Mouse (Mus musculus) adrenal gland (tissue): ENCODE measurements around the gene Scamp3.
"Not testable (repeated sequence)": the region's sequence is repeated elsewhere in the genome, so short reads cannot be mapped to it uniquely, and the experiment has no call there.

ENCODE experiments used
- intact Hi-C: fragments of 180-260 bp; cut with DNase I; formaldehyde crosslinking; loops from one replicate; pipeline ENCODE4 v1.15.1; 2025

The Scamp3 gene

DNA sequence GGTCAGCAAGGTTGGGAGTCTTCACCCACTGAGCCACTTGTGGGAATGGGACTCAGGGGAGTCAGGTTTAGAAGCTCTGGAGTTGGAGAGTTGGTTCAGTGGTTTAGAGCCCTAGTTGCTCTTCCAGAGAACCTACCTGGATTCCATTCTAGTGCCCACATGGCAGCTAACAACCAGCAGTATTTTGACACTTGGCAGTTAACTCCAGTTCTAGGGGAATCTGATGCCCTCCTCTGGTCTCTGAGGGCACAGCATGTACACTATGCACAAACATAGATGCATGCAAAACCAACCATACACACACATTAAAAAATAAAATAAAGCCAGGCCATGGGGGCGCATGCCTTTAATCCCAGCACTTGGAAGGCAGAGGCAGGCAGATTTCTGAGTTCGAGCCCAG, 16.6 kb downstream of the Scamp3 start:
- intact Hi-C loops: no loop called here

DNA sequence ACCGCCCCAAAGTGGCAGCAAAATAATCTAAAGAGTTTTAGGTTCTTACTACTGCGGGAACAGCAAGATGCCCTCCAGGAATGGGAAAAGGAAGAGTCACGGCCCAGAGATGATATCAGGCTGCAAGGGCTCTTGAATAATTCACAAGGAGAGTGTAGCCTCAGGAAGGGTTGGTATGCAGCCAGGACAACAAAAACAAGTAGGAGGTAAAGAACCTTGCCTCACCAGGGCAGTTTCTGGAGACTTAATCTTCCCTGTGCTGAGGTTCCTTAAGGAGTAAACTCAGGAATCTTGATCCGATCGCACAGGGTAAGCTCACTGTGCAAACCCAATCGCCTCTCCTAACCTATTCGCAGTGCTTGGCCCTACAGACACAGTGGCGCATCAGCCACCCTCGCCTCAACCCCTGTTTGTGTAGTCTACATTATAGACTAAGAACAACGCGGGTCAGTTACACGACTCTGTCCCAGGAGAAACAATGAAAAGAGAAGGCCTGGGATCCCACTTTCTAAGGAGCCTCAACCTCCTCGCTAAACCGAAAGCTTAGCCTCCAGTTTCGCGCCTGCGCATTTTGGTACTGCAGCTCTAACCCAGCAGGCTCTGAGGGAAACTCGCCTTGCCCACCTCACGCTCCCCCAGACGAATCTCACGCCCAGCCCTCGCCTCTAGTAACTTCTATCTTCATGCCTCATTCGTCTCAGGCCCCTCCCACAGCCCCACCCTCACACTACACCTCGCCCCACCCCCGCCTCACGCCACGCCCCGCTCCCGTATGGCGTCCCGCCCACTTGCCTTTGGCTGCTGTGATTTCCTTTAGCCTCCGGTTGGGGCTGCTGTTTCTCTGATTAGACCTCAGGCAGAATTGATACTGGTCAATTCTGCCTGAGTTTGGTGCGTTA, 19.0 kb downstream of the Scamp3 start:
- intact Hi-C loops: no loop called here

DNA sequence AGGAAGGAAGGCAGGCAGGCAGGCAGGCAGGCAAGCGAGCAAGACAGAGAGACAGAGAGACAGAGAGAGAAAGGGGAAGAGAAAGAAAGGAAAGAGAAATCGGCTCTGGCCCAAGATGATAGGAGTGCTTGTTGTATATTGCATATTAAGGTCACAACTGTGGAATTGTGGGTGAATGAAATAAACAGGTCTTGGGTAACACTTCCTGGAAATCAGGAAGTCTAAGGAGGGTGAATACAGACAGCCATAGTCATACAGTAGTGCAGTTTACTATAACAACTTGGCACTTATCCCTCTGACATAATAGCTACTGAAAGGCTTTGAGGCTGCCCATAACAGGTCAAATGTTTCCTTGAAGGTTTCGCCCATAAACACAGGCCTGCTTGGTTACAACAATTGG, 22.6 kb downstream of the Scamp3 start:
- intact Hi-C loops: loop anchor here (2.0 kb wide), 1 partner anchor 13 kb away; no protein-coding TSS in a partner anchor

DNA sequence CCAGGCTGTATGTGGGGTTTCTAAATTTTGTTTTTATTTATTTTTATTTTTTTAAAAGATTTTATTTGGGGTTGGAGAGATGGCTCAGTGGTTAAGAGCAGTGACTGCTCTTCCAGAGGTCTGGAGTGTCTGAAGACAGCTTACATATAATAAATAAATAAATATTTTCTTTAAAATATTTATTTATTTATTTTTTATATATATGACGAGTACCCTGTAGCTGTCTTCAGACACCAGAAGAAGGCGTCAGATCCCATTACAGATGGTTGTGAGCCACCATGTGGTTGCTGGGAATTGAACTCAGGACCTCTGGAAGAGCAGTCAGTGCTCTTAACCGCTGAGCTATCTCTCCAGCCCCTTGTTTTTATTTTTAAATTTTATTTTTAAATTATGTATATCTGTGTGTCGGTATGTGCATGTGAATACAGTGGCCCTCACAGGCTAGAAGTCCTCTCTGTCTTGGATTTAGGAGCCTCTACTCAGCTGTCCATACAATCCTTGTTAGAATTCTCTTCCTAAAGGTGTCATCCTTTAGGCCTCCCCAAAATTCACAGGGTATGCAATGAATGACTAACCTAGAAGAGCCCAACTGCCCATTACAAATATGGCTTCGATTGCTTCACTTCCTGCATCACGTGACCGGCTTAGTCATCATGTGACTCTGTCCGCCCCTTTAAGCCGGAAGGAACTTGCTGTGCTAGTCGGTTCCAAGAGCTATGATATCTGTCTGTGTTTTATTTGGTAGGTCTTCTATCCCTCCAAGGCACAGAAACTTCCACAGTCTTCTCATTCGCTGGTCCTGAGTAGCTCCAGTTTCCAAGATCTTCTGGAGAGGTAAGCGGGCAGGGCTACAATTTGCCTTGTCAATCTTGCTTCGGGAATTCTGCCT, 25.2 kb downstream of the Scamp3 start, which contains the start of gene Gba:
Gba (plus strand) TSS at position 676 of the 889 bp plus-strand sequence.
- intact Hi-C loops: no loop called here

DNA sequence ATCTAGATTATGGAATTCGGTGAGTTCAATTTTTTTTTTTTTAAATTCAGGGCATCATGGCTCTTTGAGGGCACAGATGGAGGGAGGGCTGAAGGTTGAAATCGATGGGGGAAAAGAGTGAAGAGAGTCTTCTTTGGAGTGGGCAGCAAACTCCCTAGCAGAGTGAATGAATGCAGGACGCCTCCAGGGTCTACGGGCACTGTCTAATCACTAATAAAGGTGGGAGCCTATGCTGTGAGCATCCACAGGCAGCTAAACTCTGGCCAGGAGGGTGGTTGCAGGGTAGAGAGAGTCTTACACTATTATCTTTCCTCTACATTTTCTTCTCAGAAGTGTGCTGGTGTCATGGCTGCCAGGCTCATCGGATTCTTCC, 25.9 kb downstream of the Scamp3 start:
- intact Hi-C loops: no loop called here

DNA sequence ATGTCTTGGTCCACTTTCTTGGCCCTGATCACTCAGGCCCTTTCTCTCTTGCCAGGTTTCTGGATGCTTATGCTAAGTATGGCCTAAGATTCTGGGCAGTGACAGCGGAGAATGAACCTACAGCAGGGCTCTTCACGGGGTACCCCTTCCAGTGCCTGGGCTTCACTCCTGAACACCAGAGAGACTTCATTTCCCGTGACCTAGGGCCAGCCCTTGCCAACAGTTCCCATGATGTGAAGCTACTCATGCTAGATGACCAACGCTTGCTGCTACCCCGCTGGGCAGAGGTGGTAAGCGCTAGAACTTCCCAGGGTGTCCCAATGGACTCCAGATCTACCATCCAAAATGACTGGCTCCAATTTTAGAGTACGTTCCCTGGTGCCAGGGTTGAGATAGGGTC, 28.8 kb downstream of the Scamp3 start:
- intact Hi-C loops: no loop called here

GRCm38 (mm10) chr3:89206695-89207094, 29.4 kb downstream of the Scamp3 start:
- intact Hi-C loops: no loop called here

- intact Hi-C loops: no loop called here
These were observed 30.9 kb downstream of the Scamp3 start for GRCm38 (mm10) chr3:89208075-89208657.

DNA sequence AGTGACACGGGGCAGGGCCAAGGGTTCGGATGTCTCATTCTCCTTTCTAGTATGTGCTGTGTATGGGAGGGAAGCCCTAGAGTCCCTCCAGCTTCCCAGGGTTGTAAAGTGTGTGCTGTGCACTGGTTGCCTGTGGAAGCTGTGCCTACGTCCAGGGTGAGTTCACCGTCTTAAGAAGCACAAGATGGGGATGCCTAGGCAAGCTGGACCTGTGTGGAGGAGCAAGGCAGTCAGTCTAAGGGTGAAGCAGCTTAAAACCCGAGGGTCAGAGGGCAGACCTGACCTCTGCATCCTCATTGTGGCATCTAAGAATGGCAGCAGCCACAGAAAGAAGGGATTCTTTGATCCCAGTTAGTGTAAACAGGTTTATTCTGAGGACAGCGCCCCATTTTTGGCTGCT, 31.5 kb downstream of the Scamp3 start:
- intact Hi-C loops: no loop called here

DNA sequence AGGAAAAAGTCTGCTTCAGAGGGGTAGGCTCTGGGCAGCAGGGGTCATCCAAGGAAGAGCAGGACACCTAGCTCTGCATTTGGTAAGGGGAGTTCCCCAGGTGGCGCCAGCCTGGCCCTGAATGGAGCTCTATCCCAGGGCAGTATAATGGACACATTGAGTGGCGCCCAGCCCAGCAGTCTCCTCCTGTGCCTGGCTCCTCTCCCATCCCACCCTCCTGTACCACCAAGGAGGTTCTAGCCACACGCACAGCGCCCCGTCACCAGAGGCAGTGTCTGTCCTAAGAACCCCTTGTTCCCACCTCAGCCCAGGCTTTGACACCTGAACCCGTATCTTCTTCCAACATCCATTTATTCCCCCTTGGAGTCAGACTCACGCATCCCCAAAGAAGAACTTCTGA, 32.5 kb downstream of the Scamp3 start:
- intact Hi-C loops: no loop called here

- intact Hi-C loops: no loop called here
These were observed 32.9 kb downstream of the Scamp3 start for GRCm38 (mm10) chr3:89210162-89210561.

GRCm38 (mm10) chr3:89210731-89211130, 33.5 kb downstream of the Scamp3 start:
- intact Hi-C loops: no loop called here

DNA sequence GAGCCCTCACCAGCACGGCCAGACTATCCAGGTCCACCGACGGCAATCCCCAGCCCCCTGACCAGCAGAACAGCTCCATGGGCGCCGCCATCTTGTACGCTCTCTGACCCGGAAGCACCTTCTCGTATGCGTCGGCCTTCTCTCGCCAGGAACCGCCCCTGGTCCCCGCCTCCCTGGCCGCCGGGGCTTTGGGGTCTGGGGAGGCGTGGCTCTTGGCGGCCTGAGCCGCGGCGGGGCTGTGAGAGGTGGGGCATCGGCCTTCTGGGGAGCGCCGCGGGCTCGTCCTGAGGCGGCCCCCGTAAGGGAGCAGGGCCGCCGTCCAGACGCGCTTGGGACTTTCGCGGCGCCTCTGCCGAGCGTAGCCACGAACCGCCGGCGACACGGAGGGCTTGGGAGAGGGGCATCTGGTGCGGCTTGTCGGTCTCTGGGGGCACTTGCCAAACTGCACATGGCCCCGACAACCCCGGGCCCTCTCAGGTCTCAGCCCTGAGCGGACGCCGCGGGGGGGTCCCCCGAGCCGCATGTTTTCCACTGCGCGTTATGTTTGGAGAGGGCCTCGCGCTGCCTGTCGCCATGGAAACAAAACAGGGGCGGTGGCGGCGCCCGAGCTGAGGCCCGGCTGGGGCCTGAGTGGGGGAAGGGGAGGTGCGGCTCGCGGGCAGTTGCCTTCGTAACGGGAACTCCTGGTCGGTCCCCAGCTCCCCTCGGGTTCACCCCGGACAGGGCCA, 36.7 kb downstream of the Scamp3 start:
- intact Hi-C loops: loop anchor here (2.0 kb wide), 1 partner anchor 15 kb away; no protein-coding TSS in a partner anchor

- intact Hi-C loops: no loop called here
These were observed 37.6 kb downstream of the Scamp3 start, which contains the start of gene Thbs3 for GRCm38 (mm10) chr3:89214681-89215411. TSS of gene Thbs3 (plus strand) at chr3:89215180.

DNA sequence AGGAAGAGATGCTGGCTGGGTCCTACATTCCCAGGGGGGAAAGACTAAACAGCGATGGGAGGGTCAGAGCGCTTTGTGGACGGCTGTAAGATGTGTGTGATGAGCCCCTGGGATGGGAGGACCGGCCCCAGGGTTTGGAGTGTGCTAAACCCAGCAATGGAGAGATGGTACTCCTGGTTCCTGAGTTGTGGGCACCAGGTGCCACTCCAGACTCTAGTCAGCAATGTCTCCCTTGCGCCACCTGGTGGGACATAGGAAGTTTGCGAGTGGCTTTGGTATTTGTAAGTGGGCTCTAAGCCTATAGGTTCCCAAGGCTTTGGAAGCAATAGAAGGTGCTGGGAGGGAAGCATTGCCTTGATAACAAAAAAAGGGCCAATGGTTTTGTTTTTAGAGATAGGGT, 38.6 kb downstream of the Scamp3 start:
- intact Hi-C loops: no loop called here

DNA sequence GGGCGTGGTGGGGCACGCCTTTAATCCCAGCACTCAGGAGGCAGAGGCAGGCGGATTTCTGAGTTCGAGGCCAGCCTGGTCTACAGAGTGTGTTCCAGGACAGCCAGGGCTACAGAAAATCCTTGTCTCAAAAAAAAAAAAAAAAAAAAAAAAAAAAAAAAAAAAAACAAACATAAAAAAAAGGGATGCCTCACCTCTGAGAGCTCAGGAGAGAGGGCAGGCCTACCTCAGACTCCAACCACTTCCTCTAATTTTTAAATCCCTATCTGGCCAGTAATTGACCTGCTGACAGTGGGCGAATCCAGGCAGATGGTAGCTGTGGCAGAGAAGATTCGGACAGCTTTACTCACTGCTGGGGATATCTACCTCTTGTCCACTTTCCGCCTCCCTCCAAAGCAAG, 39.1 kb downstream of the Scamp3 start:
- intact Hi-C loops: not testable (repeated sequence)

- intact Hi-C loops: no loop called here
These were observed 41.0 kb downstream of the Scamp3 start for GRCm38 (mm10) chr3:89218271-89218670.

- intact Hi-C loops: no loop called here
These were observed 42.3 kb downstream of the Scamp3 start for GRCm38 (mm10) chr3:89219546-89219945.

GRCm38 (mm10) chr3:89221167-89221566, 43.9 kb downstream of the Scamp3 start:
- intact Hi-C loops: no loop called here

GRCm38 (mm10) chr3:89224796-89225195, 47.5 kb downstream of the Scamp3 start:
- intact Hi-C loops: no loop called here
